Mouse (Mus musculus): ENCODE results near the gene Shkbp1. TPM values are rescaled to one million over a fixed set of nuclear protein-coding genes. Genes with fewer than 3 reads are reported as not detected.

Gene Shkbp1
- total RNA-seq, 1 experiment, result 28.8 TPM

DNA sequence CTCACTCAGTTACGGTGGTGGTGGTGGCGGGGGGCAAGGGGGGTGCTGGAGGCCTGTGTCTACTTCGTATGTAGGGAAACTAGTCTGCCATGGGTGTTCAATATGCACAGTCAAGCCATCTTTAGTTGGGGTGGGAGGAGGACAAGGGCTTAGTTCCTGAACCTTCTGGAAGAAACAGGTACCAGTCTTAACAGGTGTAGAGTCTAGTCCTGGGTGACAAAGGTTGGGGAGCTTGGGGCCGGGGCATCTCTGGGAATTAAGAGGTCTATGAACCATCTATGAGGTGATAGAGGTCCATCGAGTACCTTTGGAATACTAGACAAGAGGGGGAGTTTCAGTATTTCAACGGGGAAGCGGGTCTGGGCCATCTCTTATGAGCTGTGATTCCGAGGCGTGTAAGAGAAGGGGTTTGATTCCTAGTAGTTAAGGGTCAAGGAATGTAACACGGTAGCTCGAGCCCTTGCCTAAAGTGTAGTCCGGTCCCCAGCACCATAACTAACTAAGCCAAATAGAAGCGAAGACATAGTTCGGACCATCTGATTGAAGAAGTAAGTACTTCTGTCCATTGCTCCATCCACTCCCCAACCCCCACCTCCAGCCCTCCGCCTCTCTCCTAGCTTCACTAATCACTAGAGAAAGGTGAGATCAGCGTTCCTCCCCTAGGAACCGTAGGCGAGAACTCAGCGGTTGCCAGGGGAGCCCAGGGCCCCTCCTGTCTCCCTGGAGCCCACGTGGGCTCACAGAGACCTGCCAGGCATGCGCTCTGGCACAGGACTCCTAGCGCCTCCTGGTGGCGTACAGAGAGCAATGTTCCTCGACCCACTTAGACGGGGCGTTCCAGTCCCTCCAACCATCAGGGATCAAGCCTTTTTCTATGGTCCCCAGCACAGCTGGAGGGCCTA lies 41.5 kb upstream of the Shkbp1 start:
- peak overlapping the region; percentile 96 for H3K27ac ChIP-seq (ENCODE audit: insufficient read depth, low read depth, low read length, poor library complexity, severe bottlenecking)
- TF ChIP-seq ZNF384 (IDR thresholded peaks at IDR 0.05; ENCODE audit: low read depth, low read length) (no peak), ZC3H11A (IDR thresholded peaks at IDR 0.05; ENCODE audit: borderline replicate concordance, low read depth, low read length) (peak; percentile 46; the same call in 1 of the 2 replicates), CHD2 (IDR thresholded peaks at IDR 0.05; ENCODE audit: low read depth, low read length) (no peak), MAFK (IDR thresholded peaks at IDR 0.05; ENCODE audit: insufficient read depth, low read depth, low read length) (no peak), HCFC1 (IDR thresholded peaks at IDR 0.05; ENCODE audit: borderline replicate concordance, insufficient read depth, low read length) (peak; percentile 47; the same call in 1 of the 2 replicates)
- peak; percentile 92 for DNase-seq (ENCODE audit: low read depth, low spot score)
- H3K9ac ChIP-seq (ENCODE audit: insufficient read depth, low read depth, low read length, poor library complexity, severe bottlenecking), result peak overlapping the region; percentile 80; the same call in 1 of the 2 replicates
- H3K4me3 ChIP-seq (ENCODE audit: insufficient read depth in 1 of 2, low read depth in 1 of 2, low read length in 2 of 2, poor library complexity in 1 of 2, severe bottlenecking in 1 of 2), result peak overlapping the region; percentile 54 to 89; a peak in 3 of 4 replicates
- peaks cover 8 to 18% of the 10 kb centered on the region in 2 experiments; a peak in 3 of 4 replicates for H3K4me1 ChIP-seq (ENCODE audit: control insufficient read depth in 2 of 2, insufficient read depth in 2 of 2, low read length in 2 of 2, poor library complexity in 1 of 2)
- H3K9me3 ChIP-seq (ENCODE audit: control insufficient read depth, insufficient read depth, low read depth, low read length), result no peaks in the 10 kb centered on the region
- in situ Hi-C loops (cut with MboI; ENCODE audit: low sequenced_read_pairs in 2 of 2, unreplicated experiment in 2 of 2), result no loop called here
- no peaks in the 10 kb centered on the region for H3K36me3 ChIP-seq (ENCODE audit: control insufficient read depth, insufficient read depth, low read length, poor library complexity, severe bottlenecking)

DNA sequence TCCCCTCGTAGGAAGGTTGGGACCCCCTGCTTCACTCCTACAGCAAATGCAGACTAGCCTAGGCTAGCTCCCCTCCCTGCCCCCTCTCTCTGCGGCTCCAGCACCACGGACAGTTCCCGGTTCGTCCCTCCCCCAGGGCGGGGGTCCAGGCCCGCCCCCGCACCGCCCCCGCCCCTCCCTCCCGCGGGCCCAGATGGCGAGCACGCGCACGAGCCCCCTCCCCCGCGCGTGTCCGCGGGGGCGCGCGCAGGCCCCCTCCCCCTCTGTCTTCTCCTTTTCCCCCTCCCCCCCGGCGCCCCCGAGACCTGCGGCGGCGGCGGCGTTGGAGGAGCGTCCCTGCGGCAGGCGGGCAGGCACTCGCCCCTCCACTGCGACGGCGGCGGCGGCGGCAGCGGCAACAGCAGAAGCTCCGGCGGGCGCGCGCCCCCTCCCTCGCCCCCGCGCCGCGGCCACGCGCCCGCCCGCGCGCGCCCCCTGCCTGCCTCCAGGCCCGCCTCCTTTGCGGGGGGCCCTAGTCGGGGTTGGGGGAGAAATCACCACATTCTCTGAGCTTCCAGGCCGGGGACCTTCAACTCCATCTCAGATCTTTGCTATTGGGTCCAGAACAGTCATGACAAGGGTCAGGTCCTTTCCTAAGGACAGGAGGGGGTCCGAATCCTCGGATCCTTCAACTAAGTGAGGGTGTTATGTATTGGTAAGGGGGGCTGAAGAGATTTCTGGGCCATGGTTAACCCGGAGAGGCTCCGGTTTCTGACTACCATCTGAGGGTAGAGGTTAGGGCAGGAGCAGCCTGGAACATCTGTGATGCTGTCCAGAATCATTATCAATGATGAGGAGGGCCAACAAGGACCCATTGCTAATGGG lies 40.6 kb upstream of the Shkbp1 start:
- Histone ChIP-seq H3K9me3 (ENCODE audit: control insufficient read depth, insufficient read depth, low read depth, low read length) (no peaks in the 10 kb centered on the region), H3K9ac (ENCODE audit: insufficient read depth, low read depth, low read length, poor library complexity, severe bottlenecking) (peak overlapping the region; percentile 80), H3K4me1 (ENCODE audit: control insufficient read depth in 2 of 2, insufficient read depth in 2 of 2, low read length in 2 of 2, poor library complexity in 1 of 2) (peaks cover 8 to 18% of the 10 kb centered on the region in 2 experiments; a peak in 3 of 4 replicates), H3K36me3 (ENCODE audit: control insufficient read depth, insufficient read depth, low read length, poor library complexity, severe bottlenecking) (no peaks in the 10 kb centered on the region), H3K4me3 (ENCODE audit: insufficient read depth in 1 of 2, low read depth in 1 of 2, low read length in 2 of 2, poor library complexity in 1 of 2, severe bottlenecking in 1 of 2) (peak overlapping the region; percentile 78 to 89), H3K27ac (ENCODE audit: insufficient read depth, low read depth, low read length, poor library complexity, severe bottlenecking) (peak overlapping the region; percentile 96)
- peak; percentile 66 for DNase-seq (ENCODE audit: low read depth, low spot score)
- in situ Hi-C loops (cut with MboI; ENCODE audit: low sequenced_read_pairs in 2 of 2, unreplicated experiment in 2 of 2), result no loop called here
- TF ChIP-seq HCFC1 (IDR thresholded peaks at IDR 0.05; ENCODE audit: borderline replicate concordance, insufficient read depth, low read length) (peak; percentile 47; the same call in 1 of the 2 replicates), MAFK (IDR thresholded peaks at IDR 0.05; ENCODE audit: insufficient read depth, low read depth, low read length) (no peak)

DNA sequence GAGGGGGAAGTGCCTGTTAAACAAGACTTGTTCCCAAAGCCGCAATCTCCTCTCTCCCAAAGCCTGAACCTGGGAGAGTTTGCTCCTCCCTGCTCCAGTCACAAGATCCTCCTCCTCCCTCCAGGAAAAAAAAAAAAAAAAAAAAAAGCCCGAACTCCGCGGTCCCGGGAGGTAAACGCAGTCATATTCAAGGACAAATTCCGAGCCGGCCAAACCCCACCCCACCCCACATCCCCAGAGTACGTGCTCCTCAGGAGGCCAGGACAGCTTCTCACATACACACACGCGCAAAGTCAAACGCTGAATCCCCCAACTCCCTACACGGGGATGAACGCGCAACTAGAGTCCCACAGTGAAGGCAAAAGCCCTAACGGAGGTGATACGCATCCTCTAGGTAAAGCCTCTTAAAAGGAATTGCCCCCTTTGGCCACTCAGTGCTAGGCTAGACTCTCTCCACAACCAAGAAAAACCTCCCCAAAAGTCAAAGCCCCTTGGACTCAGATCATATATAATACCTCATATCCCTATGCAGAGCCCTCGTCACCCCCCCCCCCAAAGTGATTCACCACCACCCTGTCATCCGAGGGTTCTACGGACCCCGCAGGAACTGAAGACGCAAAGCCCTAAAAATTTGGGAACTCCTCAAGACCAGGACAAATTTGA lies 39.8 kb upstream of the Shkbp1 start:
- no peaks in the 10 kb centered on the region for H3K9me3 ChIP-seq (ENCODE audit: control insufficient read depth, insufficient read depth, low read depth, low read length)
- DNase-seq (ENCODE audit: low read depth, low spot score), result peak; percentile 75
- H3K4me1 ChIP-seq (ENCODE audit: control insufficient read depth in 2 of 2, insufficient read depth in 2 of 2, low read length in 2 of 2, poor library complexity in 1 of 2), result peaks cover 8 to 18% of the 10 kb centered on the region in 2 experiments; a peak in 3 of 4 replicates
- in situ Hi-C loops (cut with MboI; ENCODE audit: low sequenced_read_pairs in 2 of 2, unreplicated experiment in 2 of 2), result no loop called here
- TF ChIP-seq HCFC1 (IDR thresholded peaks at IDR 0.05; ENCODE audit: borderline replicate concordance, insufficient read depth, low read length) (no peak), MAFK (IDR thresholded peaks at IDR 0.05; ENCODE audit: insufficient read depth, low read depth, low read length) (peak; percentile 42; the same call in 1 of the 2 replicates), ZNF384 (IDR thresholded peaks at IDR 0.05; ENCODE audit: low read depth, low read length) (peak; percentile 99), CHD2 (IDR thresholded peaks at IDR 0.05; ENCODE audit: low read depth, low read length) (no peak), ZC3H11A (IDR thresholded peaks at IDR 0.05; ENCODE audit: borderline replicate concordance, low read depth, low read length) (no peak)
- peak overlapping the region; percentile 91 for H3K27ac ChIP-seq (ENCODE audit: insufficient read depth, low read depth, low read length, poor library complexity, severe bottlenecking)
- H3K9ac ChIP-seq (ENCODE audit: insufficient read depth, low read depth, low read length, poor library complexity, severe bottlenecking), result peak overlapping the region; percentile 73
- H3K36me3 ChIP-seq (ENCODE audit: control insufficient read depth, insufficient read depth, low read length, poor library complexity, severe bottlenecking), result peaks cover 5% of the 10 kb centered on the region; the same call in 1 of the 2 replicates
- H3K4me3 ChIP-seq (ENCODE audit: insufficient read depth in 1 of 2, low read depth in 1 of 2, low read length in 2 of 2, poor library complexity in 1 of 2, severe bottlenecking in 1 of 2), result peak overlapping the region; percentile 78 to 89

DNA sequence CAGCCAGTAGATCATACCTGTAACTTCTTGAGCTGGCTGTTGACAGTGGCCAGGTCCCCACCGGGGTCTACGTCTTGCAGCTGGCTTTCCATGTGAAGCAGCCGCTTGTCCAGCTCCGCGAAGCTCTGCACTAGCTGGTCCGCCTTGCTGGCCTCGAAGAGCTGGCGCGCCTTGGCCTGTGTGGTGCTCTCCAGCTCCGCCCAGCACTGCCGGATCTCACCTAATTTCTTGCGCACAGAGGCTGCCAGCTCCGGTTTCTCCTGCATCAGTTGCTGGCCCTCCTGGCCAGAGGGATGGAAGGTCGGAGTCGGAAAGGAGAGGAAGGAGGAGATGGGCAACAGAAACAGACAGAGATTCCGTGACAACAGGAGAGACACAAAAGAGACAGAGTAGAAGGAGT lies 35.6 kb upstream of the Shkbp1 start:
- Histone ChIP-seq H3K4me1 (ENCODE audit: control insufficient read depth in 2 of 2, insufficient read depth in 2 of 2, low read length in 2 of 2, poor library complexity in 1 of 2) (peaks cover 4 to 12% of the 10 kb centered on the region in 2 experiments; a peak in 3 of 4 replicates), H3K4me3 (ENCODE audit: insufficient read depth in 1 of 2, low read depth in 1 of 2, low read length in 2 of 2, poor library complexity in 1 of 2, severe bottlenecking in 1 of 2) (peak overlapping the region in 1 of 2 experiments; percentile 14; a peak in 1 of 4 replicates), H3K27ac (ENCODE audit: insufficient read depth, low read depth, low read length, poor library complexity, severe bottlenecking) (no peak overlapping the region), H3K9me3 (ENCODE audit: control insufficient read depth, insufficient read depth, low read depth, low read length) (no peaks in the 10 kb centered on the region), H3K36me3 (ENCODE audit: control insufficient read depth, insufficient read depth, low read length, poor library complexity, severe bottlenecking) (peaks cover 6% of the 10 kb centered on the region; the same call in 1 of the 2 replicates), H3K9ac (ENCODE audit: insufficient read depth, low read depth, low read length, poor library complexity, severe bottlenecking) (no peak overlapping the region)
- TF ChIP-seq MAFK (IDR thresholded peaks at IDR 0.05; ENCODE audit: insufficient read depth, low read depth, low read length), result no peak
- TF ChIP-seq CHD2 (IDR thresholded peaks at IDR 0.05; ENCODE audit: low read depth, low read length), result no peak
- no peak for TF ChIP-seq ZC3H11A (IDR thresholded peaks at IDR 0.05; ENCODE audit: borderline replicate concordance, low read depth, low read length)
- no peak for TF ChIP-seq ZNF384 (IDR thresholded peaks at IDR 0.05; ENCODE audit: low read depth, low read length)
- TF ChIP-seq HCFC1 (IDR thresholded peaks at IDR 0.05; ENCODE audit: borderline replicate concordance, insufficient read depth, low read length), result no peak
- in situ Hi-C loops (cut with MboI; ENCODE audit: low sequenced_read_pairs in 2 of 2, unreplicated experiment in 2 of 2), result no loop called here
- DNase-seq (ENCODE audit: low read depth, low spot score), result no peak

Measured in ES-E14 (cell line).